Mouse (Mus musculus): Measurements from ENCODE around the gene Eif1ax.
"Not testable (repeated sequence)": the region's sequence is repeated elsewhere in the genome, so short reads cannot be mapped to it uniquely, and the experiment has no call there.

Eif1ax gene

GRCm38 (mm10) chrX:159371831-159372752 lies at the start of gene Eif1ax:
TSS of gene Eif1ax (plus strand) at chrX:159372178.
- peak; percentile 69 to 73 for DNase-seq

GRCm38 (mm10) chrX:159364506-159364905 lies 7.5 kb upstream of the Eif1ax start:
- no peak for DNase-seq

DNA sequence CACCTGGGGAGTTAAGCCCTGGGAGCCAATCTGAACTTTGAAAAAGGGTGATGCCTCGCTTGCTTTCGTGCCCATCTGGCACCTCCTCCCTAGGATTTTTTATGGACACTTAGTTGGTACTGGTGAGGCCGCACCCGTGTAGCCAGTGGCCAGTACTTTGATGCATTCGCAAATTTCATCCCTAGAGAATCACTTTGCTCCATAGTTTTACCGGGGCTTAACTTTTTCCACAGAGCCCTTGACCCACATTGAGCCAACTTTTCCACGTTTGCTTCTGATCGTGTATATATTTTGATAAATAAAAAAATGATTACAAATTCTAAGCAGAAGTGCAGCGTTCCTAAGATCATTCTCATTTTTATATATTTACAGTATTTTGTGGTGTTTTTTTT lies 771 bp downstream of the Eif1ax start:
- no peak for DNase-seq

GRCm38 (mm10) chrX:159387105-159387504 lies 15.1 kb downstream of the Eif1ax start:
- DNase-seq, result no peak

DNA sequence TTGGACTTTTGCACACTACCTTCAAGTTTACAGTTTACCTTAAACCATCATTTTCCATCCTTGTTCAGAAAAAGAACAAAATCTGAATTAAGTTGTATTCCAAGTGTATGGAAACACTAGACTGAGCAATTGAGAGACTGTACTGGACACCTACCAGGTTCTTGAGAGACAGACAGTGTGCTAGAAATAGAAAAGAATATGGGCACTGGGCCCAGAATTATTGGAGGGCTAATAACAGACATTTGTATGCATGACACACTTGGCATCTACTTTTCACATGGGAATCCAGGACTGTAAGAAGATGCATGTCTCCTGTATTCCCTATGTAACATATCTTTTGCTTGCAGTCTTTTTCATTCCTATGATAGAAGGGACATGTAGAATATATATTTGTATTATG lies 17.0 kb downstream of the Eif1ax start:
- no peak for DNase-seq

DNA sequence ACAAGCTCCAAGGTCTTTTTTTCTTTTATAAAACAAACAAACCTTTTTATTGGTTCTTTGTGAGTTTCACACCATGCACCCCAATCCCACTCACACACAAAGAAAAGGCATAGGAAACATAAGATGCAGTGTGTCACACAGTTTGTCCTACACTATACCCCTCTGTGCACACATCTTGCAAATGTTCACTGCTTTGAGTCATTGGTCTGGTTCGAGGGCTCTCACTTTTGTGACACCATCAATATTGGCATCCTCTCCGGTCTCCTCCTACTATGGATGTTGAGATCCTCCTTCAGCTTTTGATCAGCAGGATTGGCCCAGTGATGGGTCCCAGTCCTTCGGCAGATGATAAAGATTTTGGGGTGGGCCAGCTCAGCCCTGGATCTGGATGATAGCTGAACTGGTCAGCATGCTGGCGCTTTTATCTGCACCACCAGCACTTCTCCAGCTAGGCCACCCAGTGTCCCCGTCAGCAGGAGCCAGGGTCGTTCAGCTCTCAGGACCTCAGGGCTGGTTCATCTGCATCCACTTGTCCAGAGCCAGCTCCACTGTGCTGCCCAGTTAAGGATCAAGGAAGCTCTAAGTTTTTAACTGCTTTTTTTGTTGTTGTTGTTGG lies 18.5 kb downstream of the Eif1ax start:
- DNase-seq, result no peak

DNA sequence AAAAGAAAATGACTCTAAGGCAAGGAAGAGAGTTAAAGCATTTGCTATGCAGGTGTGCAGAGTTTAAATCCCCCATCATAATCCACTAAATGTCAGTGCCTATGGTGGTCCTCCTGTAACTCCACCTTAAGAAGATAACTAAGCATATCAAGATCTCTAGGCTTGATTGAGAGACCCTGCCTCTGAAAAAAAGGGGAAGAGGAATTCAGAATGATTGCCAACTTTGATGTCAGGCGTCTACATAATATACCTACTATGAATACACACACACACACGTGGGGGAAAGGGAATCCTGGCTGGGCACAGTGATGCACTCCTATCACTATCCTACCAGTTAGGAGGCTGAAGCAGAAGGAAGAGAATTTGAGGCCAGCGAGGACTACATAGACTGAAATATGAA lies 19.3 kb downstream of the Eif1ax start:
- no peak for DNase-seq

DNA sequence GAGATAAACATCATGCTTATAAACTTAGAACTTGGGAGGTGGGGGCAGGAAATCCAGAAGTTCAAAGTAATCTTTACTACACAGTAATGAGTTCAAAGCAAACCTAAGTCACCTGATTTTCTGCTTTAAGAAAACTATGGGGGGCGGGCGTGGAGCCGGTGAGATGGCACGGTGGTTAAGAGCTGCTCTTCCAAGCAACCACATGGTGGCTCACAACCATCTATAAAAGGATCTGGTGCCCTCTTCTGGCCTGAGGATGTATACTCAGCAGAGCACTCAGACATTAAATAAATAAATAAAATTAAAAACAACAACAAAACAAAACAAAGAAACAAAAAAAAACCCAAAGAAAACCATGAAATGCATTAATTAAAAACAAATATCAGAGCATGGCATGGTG lies 37.3 kb downstream of the Eif1ax start:
- DNase-seq, result peak in 1 of 2 experiments; percentile 15

GRCm38 (mm10) chrX:159414130-159414828 lies 42.3 kb downstream of the Eif1ax start, which contains the start of gene Map7d2:
TSS of gene Map7d2 (plus strand) at chrX:159414572.
- DNase-seq, result no peak

DNA sequence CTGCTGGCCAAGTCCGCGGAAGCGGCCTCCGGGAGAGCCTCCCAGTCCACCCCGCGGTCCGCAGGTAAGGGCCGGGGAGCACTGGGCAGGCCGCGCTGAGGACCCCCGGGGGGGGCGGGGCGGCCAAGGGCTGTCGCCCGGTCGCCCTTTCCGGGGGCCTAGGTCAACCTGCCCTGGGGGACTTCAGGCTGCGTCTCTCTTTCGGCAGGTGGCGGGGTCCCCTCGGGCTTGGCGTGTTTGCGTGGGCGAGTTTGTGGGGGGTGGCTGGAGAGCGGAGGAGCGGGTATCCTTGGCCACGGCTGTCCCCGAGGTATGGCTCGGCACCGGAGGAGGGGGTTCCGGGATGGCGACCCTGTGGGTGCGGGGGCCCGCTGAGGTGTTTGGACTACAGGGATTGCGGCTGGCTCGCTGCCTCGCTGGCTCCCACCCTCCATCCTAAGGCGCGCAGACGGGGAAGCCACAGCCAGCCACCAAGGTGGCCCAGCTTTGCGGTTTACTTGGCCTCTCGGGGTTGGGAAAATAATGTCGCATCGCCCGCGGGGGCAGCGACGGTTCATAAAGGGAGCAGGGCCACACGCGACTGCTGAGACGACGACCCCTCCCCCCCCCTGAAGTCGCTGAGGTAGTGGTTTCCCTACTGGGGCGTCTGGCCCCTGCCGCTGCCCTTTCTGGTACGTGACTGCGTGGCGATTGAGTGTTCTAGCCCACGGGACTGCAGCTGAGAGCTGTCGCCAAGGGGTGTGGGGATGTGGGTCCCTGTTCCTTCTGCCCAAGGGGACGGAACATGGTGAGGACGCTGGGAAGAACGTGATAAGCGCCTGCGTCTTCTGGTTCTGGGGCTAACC lies 43.1 kb downstream of the Eif1ax start:
- DNase-seq, result no peak

- DNase-seq, result not testable (repeated sequence)
Observed at GRCm38 (mm10) chrX:159430507-159430906, 58.5 kb downstream of the Eif1ax start.

Measured in kidney, adult 8-10 months (tissue).